Mouse (Mus musculus): ENCODE results near the gene Limch1. TPM values are rescaled to one million over a fixed set of nuclear protein-coding genes. Genes with fewer than 3 reads are reported as not detected.

Gene Limch1
- polyA plus RNA-seq, 1 experiment from 2014 or later, result 368 TPM

- H3K9ac ChIP-seq (replicated peaks; ENCODE audit: low read depth), result no peak overlapping the region
- H3K27ac ChIP-seq (ENCODE audit: low read length), result no peak overlapping the region
- peak; percentile 83 for DNase-seq (ENCODE audit: low spot score)
- no peak for TF ChIP-seq EP300 (IDR thresholded peaks at IDR 0.05)
- TF ChIP-seq CTCF (IDR thresholded peaks at IDR 0.05), result peak; percentile 92
- no peak overlapping the region for H3K4me3 ChIP-seq (ENCODE audit: low read depth, low read length)
- no peak overlapping the region for H3K4me2 ChIP-seq (replicated peaks; ENCODE audit: low read depth, low read length)
- ATAC-seq, result peak; percentile 65
- H3K36me3 ChIP-seq (ENCODE audit: insufficient read depth, low read length), result no peaks in the 10 kb centered on the region
- no peaks in the 10 kb centered on the region for H3K9me3 ChIP-seq (ENCODE audit: low read length)
- no peaks in the 10 kb centered on the region for H3K4me1 ChIP-seq (ENCODE audit: insufficient read depth, low read depth, low read length)
- H3K27me3 ChIP-seq (replicated peaks; ENCODE audit: insufficient read depth, low read length), result no peaks in the 10 kb centered on the region
- WGBS, result 7% methylated on average over 7 of the region's 7 CpGs
Observed at GRCm38 (mm10) chr5:67016450-67016849, 270.8 kb downstream of the Limch1 start.

- Histone ChIP-seq H3K9me3 (ENCODE audit: low read length) (no peaks in the 10 kb centered on the region), H3K4me2 (replicated peaks; ENCODE audit: low read depth, low read length) (no peak overlapping the region), H3K36me3 (ENCODE audit: insufficient read depth, low read length) (no peaks in the 10 kb centered on the region; the same call in 1 of the 2 replicates), H3K9ac (replicated peaks; ENCODE audit: low read depth) (no peak overlapping the region), H3K4me3 (ENCODE audit: low read depth, low read length) (no peak overlapping the region), H3K27me3 (replicated peaks; ENCODE audit: insufficient read depth, low read length) (no peaks in the 10 kb centered on the region), H3K27ac (ENCODE audit: low read length) (peak overlapping the region; percentile 38; the same call in 1 of the 2 replicates), H3K4me1 (ENCODE audit: insufficient read depth, low read depth, low read length) (no peaks in the 10 kb centered on the region)
- 59% methylated on average over 10 of the region's 10 CpGs for WGBS
- DNase-seq (ENCODE audit: low spot score) (no peak), ATAC-seq (0 out of 2 replicates have a peak, but pooled peaks have one; percentile 5)
- TF ChIP-seq EP300 (IDR thresholded peaks at IDR 0.05) (no peak), CTCF (IDR thresholded peaks at IDR 0.05) (no peak)
Observed at GRCm38 (mm10) chr5:67024459-67025050, 278.9 kb downstream of the Limch1 start.

GRCm38 (mm10) chr5:67025095-67025494 is 279.5 kb downstream of the Limch1 start:
- DNase-seq (ENCODE audit: low spot score) (peak; percentile 62), ATAC-seq (peak; percentile 37)
- WGBS, result 38% methylated on average over 8 of the region's 8 CpGs
- Histone ChIP-seq H3K9ac (replicated peaks; ENCODE audit: low read depth) (no peak overlapping the region), H3K4me2 (replicated peaks; ENCODE audit: low read depth, low read length) (no peak overlapping the region), H3K4me3 (ENCODE audit: low read depth, low read length) (no peak overlapping the region), H3K27ac (ENCODE audit: low read length) (peak overlapping the region; percentile 38), H3K4me1 (ENCODE audit: insufficient read depth, low read depth, low read length) (no peaks in the 10 kb centered on the region), H3K9me3 (ENCODE audit: low read length) (no peaks in the 10 kb centered on the region), H3K36me3 (ENCODE audit: insufficient read depth, low read length) (peaks cover 5% of the 10 kb centered on the region; the same call in 1 of the 2 replicates), H3K27me3 (replicated peaks; ENCODE audit: insufficient read depth, low read length) (no peaks in the 10 kb centered on the region)
- TF ChIP-seq CTCF (IDR thresholded peaks at IDR 0.05) (no peak), EP300 (IDR thresholded peaks at IDR 0.05) (no peak)

DNA sequence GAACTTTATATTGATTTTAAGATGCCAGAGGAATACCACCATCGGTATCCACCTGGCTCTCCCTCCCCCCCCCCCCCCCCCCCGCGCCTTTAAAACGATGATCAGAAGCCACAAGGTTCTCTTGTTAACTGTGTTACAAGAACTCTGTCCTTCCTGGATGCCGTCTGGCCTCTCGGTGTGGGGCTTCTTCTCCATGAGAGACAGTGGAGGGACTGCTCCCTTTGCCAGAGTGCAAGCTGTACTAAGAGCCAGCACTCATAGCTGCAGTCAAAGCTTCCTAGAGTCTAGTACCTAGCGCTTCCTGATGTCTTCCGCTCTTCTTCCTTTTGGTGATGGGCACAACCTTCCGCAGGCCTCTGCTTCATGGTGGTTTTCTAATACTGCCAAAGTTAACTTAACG is 280.0 kb downstream of the Limch1 start:
- Histone ChIP-seq H3K4me2 (replicated peaks; ENCODE audit: low read depth, low read length) (no peak overlapping the region), H3K9ac (replicated peaks; ENCODE audit: low read depth) (no peak overlapping the region), H3K4me3 (ENCODE audit: low read depth, low read length) (no peak overlapping the region), H3K9me3 (ENCODE audit: low read length) (no peaks in the 10 kb centered on the region), H3K27ac (ENCODE audit: low read length) (no peak overlapping the region), H3K4me1 (ENCODE audit: insufficient read depth, low read depth, low read length) (no peaks in the 10 kb centered on the region), H3K27me3 (replicated peaks; ENCODE audit: insufficient read depth, low read length) (no peaks in the 10 kb centered on the region), H3K36me3 (ENCODE audit: insufficient read depth, low read length) (peaks cover 10% of the 10 kb centered on the region)
- DNase-seq (ENCODE audit: low spot score) (no peak), ATAC-seq (no peak)
- no peak for TF ChIP-seq CTCF (IDR thresholded peaks at IDR 0.05)
- no peak for TF ChIP-seq EP300 (IDR thresholded peaks at IDR 0.05)
- 75% methylated on average over 8 of the region's 10 CpGs for WGBS

GRCm38 (mm10) chr5:67028786-67029185 is 283.2 kb downstream of the Limch1 start:
- ATAC-seq (no peak), DNase-seq (ENCODE audit: low spot score) (no peak)
- Histone ChIP-seq H3K36me3 (ENCODE audit: insufficient read depth, low read length) (peaks cover 24% of the 10 kb centered on the region), H3K9ac (replicated peaks; ENCODE audit: low read depth) (no peak overlapping the region), H3K9me3 (ENCODE audit: low read length) (no peaks in the 10 kb centered on the region), H3K27ac (ENCODE audit: low read length) (no peak overlapping the region), H3K4me1 (ENCODE audit: insufficient read depth, low read depth, low read length) (no peaks in the 10 kb centered on the region), H3K4me2 (replicated peaks; ENCODE audit: low read depth, low read length) (no peak overlapping the region), H3K4me3 (ENCODE audit: low read depth, low read length) (no peak overlapping the region), H3K27me3 (replicated peaks; ENCODE audit: insufficient read depth, low read length) (no peaks in the 10 kb centered on the region)
- no peak for TF ChIP-seq EP300 (IDR thresholded peaks at IDR 0.05)
- no peak for TF ChIP-seq CTCF (IDR thresholded peaks at IDR 0.05)
- WGBS, result 65% methylated on average over 16 of the region's 16 CpGs

DNA sequence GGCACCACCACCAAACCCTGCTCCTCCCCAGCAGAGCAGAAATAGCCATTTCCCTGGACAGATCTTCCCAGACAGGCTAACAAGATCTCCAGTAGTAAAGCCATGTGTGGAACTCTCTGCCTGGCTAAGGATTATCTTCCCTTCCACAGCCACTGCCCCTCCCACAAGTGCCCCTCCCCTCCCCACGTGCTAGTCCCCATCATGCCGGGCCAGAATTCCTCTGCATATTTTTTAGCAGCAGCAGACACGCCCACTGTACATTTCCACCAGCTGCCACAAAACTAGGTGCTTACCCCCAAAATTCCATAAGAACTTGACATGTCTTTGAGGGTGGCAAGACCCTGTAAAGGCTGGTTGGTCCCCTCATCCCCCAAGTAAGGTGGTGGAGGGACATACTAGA is 284.3 kb downstream of the Limch1 start:
- ATAC-seq (no peak), DNase-seq (ENCODE audit: low spot score) (no peak)
- Histone ChIP-seq H3K27me3 (replicated peaks; ENCODE audit: insufficient read depth, low read length) (no peaks in the 10 kb centered on the region), H3K9ac (replicated peaks; ENCODE audit: low read depth) (no peak overlapping the region), H3K27ac (ENCODE audit: low read length) (no peak overlapping the region), H3K36me3 (ENCODE audit: insufficient read depth, low read length) (peaks cover 27% of the 10 kb centered on the region), H3K4me1 (ENCODE audit: insufficient read depth, low read depth, low read length) (no peaks in the 10 kb centered on the region), H3K9me3 (ENCODE audit: low read length) (no peaks in the 10 kb centered on the region), H3K4me3 (ENCODE audit: low read depth, low read length) (no peak overlapping the region), H3K4me2 (replicated peaks; ENCODE audit: low read depth, low read length) (no peak overlapping the region)
- WGBS, result 40% methylated on average over 3 of the region's 3 CpGs
- no peak for TF ChIP-seq EP300 (IDR thresholded peaks at IDR 0.05)
- TF ChIP-seq CTCF (IDR thresholded peaks at IDR 0.05), result no peak
